Mouse (Mus musculus): ENCODE data around the gene Gm12253.

The Gm12253 gene

DNA sequence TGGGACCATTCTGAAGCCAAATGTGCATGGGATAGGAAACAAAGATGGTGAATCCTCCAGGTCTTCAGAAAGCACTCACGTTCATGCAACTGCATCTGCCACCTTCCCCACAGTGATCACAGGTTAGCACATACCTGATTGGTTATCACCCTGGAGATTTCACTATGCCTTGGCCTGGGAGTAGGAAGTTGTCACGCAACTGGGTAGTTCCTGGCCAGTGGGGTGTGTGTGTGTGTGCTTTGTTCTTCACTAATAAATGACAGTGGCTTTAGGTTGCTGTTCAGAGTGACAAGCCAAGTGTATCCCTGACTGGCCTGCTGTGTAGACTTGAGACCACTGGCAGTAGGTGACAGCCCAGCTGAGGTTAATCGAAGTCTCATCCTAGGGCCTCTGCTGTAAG is at the start of gene Gm12253:
Gene Gm12253, plus strand, starts transcription at position 301 of the 400 bp plus-strand sequence.
- no peak for DNase-seq (ENCODE audit: inconsistent ontology term)

- DNase-seq (ENCODE audit: inconsistent ontology term): no peak
Measured at GRCm38 (mm10) chr11:58399985-58400645, 32.2 kb upstream of the Gm12253 start.

DNA sequence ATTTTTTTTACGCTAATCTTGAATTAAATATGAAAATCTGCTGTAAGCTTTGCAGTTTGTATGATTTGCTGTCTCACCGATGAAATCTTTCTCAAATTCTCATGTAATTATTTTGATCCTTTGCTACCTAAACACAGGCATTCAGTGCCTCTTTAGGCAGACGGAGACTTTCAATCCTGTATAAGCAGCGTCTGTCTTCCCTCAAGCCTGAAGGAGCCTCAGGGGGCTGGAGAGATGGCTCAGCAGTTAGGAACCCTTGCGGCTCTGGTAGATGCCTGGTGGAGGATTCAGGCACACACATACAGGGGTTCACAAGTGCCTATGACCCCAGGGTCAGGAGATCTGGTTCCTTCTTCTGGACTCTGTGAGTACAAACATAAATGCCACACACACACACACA is 31.7 kb upstream of the Gm12253 start:
- DNase-seq (ENCODE audit: inconsistent ontology term): no peak

DNA sequence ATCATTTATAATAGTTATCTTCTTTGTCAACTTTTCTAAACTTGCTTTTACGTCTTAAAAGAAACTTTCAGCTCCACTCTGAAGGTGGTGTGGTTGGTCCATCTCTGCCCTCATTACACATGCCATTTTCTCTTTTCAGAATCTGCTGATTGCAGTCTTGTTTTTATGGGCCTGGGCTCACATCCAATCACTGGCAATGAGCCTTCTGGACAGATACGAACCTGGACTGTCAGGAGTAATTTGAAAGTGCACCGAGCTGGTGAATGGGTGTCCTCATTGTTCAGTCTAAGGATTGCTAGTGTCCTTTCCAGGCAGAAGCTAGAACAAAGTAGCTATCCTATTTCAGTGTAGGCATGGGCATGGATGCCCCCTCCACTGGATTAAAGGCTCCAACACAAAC is 24.3 kb upstream of the Gm12253 start:
- DNase-seq (ENCODE audit: inconsistent ontology term): peak; percentile 56

- no peak for DNase-seq (ENCODE audit: inconsistent ontology term)
Measured at GRCm38 (mm10) chr11:58418336-58418735, 14.0 kb upstream of the Gm12253 start.

- DNase-seq (ENCODE audit: inconsistent ontology term): no peak
Measured at GRCm38 (mm10) chr11:58420815-58421214, 11.5 kb upstream of the Gm12253 start, which contains the start of gene 1810065E05Rik. TSS of gene 1810065E05Rik (plus strand) at chr11:58421111.

DNA sequence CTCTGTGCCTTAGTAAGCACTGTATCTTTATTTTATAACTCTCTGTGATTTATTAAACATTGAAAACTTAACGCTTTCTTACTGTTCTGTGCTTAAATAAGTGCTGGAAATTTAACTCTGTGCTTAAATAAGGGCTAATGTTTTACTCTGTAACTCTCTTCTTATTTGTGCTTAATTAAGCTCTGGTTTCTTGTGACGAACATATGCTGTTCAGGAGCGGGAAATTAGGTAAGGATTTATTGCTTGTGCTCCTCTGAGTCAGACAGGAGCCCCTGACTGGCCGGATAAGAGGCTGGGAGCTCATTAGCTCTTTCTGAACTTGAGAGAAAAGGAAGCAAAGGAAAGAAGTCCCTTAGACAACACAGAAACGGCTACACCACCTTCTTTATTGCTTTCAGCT is 5.5 kb downstream of the Gm12253 start:
- DNase-seq (ENCODE audit: inconsistent ontology term): no peak

DNA sequence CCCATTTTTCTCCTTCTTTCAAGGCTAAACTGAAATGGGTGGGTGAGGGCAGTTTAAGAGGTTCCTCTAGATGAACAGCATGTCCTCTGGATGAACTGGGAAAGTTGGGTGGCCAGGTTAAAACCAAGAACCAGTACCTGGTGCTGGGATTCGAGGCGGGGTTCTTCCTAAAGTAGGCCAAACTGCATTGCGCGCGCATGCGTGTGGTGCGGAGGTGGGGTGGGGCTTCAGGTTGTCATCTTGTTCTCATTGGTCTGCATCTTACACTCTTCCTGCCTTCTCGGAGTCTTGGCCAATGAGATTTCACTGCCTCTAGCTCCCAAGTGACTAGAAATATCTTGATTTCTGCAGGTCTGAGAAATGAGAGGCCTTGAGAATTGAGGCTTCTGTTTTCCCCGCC is 20.4 kb downstream of the Gm12253 start, which contains the start of gene Lypd9:
Gene Lypd9, minus strand, starts transcription at position 165 of the 400 bp plus-strand sequence.
- no peak for DNase-seq (ENCODE audit: inconsistent ontology term)

DNA sequence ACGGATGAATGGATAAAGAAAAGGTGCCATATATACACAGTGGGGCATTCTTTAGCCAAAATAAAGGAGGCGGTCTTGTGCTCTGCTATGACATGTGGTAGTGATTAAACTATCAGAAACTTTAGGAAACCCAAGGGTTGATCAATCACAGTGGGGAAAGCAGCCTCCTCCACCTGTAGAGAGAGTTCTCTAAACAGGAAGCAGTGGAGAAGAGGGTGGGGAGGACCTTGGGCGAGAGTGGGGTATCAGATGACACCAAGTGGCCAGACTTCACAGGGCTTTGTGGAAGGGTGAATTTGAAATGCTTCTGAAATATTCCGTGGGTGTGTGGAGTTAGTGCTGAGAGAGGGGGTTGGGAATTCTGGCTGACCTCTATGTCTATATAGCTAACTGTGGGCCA is 21.2 kb downstream of the Gm12253 start:
- DNase-seq (ENCODE audit: inconsistent ontology term): peak; percentile 5

GRCm38 (mm10) chr11:58462170-58462569 is 29.8 kb downstream of the Gm12253 start, which contains the start of gene Olfr30:
TSS of gene Olfr30 (minus strand) at chr11:58462270.
- no peak for DNase-seq (ENCODE audit: inconsistent ontology term)

All from Muller cell, postnatal 12 days (primary cell).